Mouse (Mus musculus): ENCODE results near the gene Gch1. TPM values are rescaled to one million over a fixed set of nuclear protein-coding genes. Genes with fewer than 3 reads are reported as not detected.

Gch1 gene
- polyA plus RNA-seq, 1 experiment = 16.1 TPM

- 94% methylated on average over 3 of the region's 3 CpGs for WGBS
- H3K4me1 ChIP-seq (ENCODE audit: control insufficient read depth, insufficient read depth, insufficient read length) = no peaks in the 10 kb centered on the region
- no peak overlapping the region for H3K4me3 ChIP-seq (ENCODE audit: extremely low read depth, insufficient read depth, insufficient read length)
- no peak for DNase-seq (ENCODE audit: low read depth in 1 of 2, low spot score in 2 of 2)
- no peak for TF ChIP-seq POLR2A (IDR thresholded peaks at IDR 0.05; ENCODE audit: low read depth, low read length)
- no peak for TF ChIP-seq CTCF (IDR thresholded peaks at IDR 0.05; ENCODE audit: extremely low read depth, insufficient read depth, insufficient read length, insufficient replicate concordance)
- peaks cover 11% of the 10 kb centered on the region for H3K36me3 ChIP-seq (ENCODE audit: control insufficient read depth, insufficient read depth, low read length)
- no peaks in the 10 kb centered on the region for H3K27me3 ChIP-seq (ENCODE audit: control insufficient read depth, insufficient read depth, low read length)
- no peak overlapping the region for H3K27ac ChIP-seq (ENCODE audit: insufficient read depth, low read length)
Observed at GRCm38 (mm10) chr14:47154303-47154702, 34.9 kb downstream of the Gch1 start.

- TF ChIP-seq POLR2A (IDR thresholded peaks at IDR 0.05; ENCODE audit: low read depth, low read length) = no peak
- no peak for TF ChIP-seq CTCF (IDR thresholded peaks at IDR 0.05; ENCODE audit: extremely low read depth, insufficient read depth, insufficient read length, insufficient replicate concordance)
- Histone ChIP-seq H3K27ac (ENCODE audit: insufficient read depth, low read length) (no peak overlapping the region), H3K27me3 (ENCODE audit: control insufficient read depth, insufficient read depth, low read length) (no peaks in the 10 kb centered on the region)
Observed at GRCm38 (mm10) chr14:47151306-47151705, 37.9 kb downstream of the Gch1 start.

GRCm38 (mm10) chr14:47144326-47144725, 44.9 kb downstream of the Gch1 start:
- Histone ChIP-seq H3K36me3 (ENCODE audit: control insufficient read depth, insufficient read depth, low read length) (no peaks in the 10 kb centered on the region), H3K27me3 (ENCODE audit: control insufficient read depth, insufficient read depth, low read length) (no peaks in the 10 kb centered on the region), H3K27ac (ENCODE audit: insufficient read depth, low read length) (no peak overlapping the region), H3K4me3 (ENCODE audit: extremely low read depth, insufficient read depth, insufficient read length) (no peak overlapping the region), H3K4me1 (ENCODE audit: control insufficient read depth, insufficient read depth, insufficient read length) (no peaks in the 10 kb centered on the region)
- 96% methylated on average over 5 of the region's 5 CpGs for WGBS
- TF ChIP-seq CTCF (IDR thresholded peaks at IDR 0.05; ENCODE audit: extremely low read depth, insufficient read depth, insufficient read length, insufficient replicate concordance) (no peak), POLR2A (IDR thresholded peaks at IDR 0.05; ENCODE audit: low read depth, low read length) (no peak)
- no peak for DNase-seq (ENCODE audit: low read depth in 1 of 2, low spot score in 2 of 2)

More at GRCm38 (mm10) chr14:47151306-47151705, 37.9 kb downstream of the Gch1 start:
- DNase-seq (ENCODE audit: low read depth in 1 of 2, low spot score in 2 of 2) = no peak
- H3K4me1 ChIP-seq (ENCODE audit: control insufficient read depth, insufficient read depth, insufficient read length) = no peaks in the 10 kb centered on the region
- 92% methylated on average over 6 of the region's 6 CpGs for WGBS
- H3K4me3 ChIP-seq (ENCODE audit: extremely low read depth, insufficient read depth, insufficient read length) = no peak overlapping the region
- peaks cover 3% of the 10 kb centered on the region; the same call in 1 of the 2 replicates for H3K36me3 ChIP-seq (ENCODE audit: control insufficient read depth, insufficient read depth, low read length)

- H3K27me3 ChIP-seq (ENCODE audit: control insufficient read depth, insufficient read depth, low read length) = no peaks in the 10 kb centered on the region
- no peaks in the 10 kb centered on the region for H3K36me3 ChIP-seq (ENCODE audit: control insufficient read depth, insufficient read depth, low read length)
- TF ChIP-seq CTCF (IDR thresholded peaks at IDR 0.05; ENCODE audit: extremely low read depth, insufficient read depth, insufficient read length, insufficient replicate concordance) (no peak), POLR2A (IDR thresholded peaks at IDR 0.05; ENCODE audit: low read depth, low read length) (no peak)
- WGBS = 18% methylated on average over 3 of the region's 3 CpGs
- no peak overlapping the region for H3K27ac ChIP-seq (ENCODE audit: insufficient read depth, low read length)
- H3K4me1 ChIP-seq (ENCODE audit: control insufficient read depth, insufficient read depth, insufficient read length) = no peaks in the 10 kb centered on the region
- no peak overlapping the region for H3K4me3 ChIP-seq (ENCODE audit: extremely low read depth, insufficient read depth, insufficient read length)
- no peak for DNase-seq (ENCODE audit: low read depth in 1 of 2, low spot score in 2 of 2)
Observed at GRCm38 (mm10) chr14:47138853-47139252, 50.4 kb downstream of the Gch1 start.

GRCm38 (mm10) chr14:47136637-47137036, 52.6 kb downstream of the Gch1 start:
- Histone ChIP-seq H3K4me3 (ENCODE audit: extremely low read depth, insufficient read depth, insufficient read length) (no peak overlapping the region), H3K4me1 (ENCODE audit: control insufficient read depth, insufficient read depth, insufficient read length) (no peaks in the 10 kb centered on the region), H3K27me3 (ENCODE audit: control insufficient read depth, insufficient read depth, low read length) (no peaks in the 10 kb centered on the region), H3K36me3 (ENCODE audit: control insufficient read depth, insufficient read depth, low read length) (no peaks in the 10 kb centered on the region), H3K27ac (ENCODE audit: insufficient read depth, low read length) (no peak overlapping the region)
- TF ChIP-seq CTCF (IDR thresholded peaks at IDR 0.05; ENCODE audit: extremely low read depth, insufficient read depth, insufficient read length, insufficient replicate concordance) = no peak
- no peak for TF ChIP-seq POLR2A (IDR thresholded peaks at IDR 0.05; ENCODE audit: low read depth, low read length)
- no peak for DNase-seq (ENCODE audit: low read depth in 1 of 2, low spot score in 2 of 2)
- 83% methylated on average over 5 of the region's 5 CpGs for whole genome bisulfite sequencing

GRCm38 (mm10) chr14:47133948-47134347, 55.3 kb downstream of the Gch1 start:
- H3K36me3 ChIP-seq (ENCODE audit: control insufficient read depth, insufficient read depth, low read length) = no peaks in the 10 kb centered on the region
- H3K27ac ChIP-seq (ENCODE audit: insufficient read depth, low read length) = no peak overlapping the region
- no peak for TF ChIP-seq CTCF (IDR thresholded peaks at IDR 0.05; ENCODE audit: extremely low read depth, insufficient read depth, insufficient read length, insufficient replicate concordance)
- no peak for TF ChIP-seq POLR2A (IDR thresholded peaks at IDR 0.05; ENCODE audit: low read depth, low read length)
- no peaks in the 10 kb centered on the region for H3K4me1 ChIP-seq (ENCODE audit: control insufficient read depth, insufficient read depth, insufficient read length)
- no peak for DNase-seq (ENCODE audit: low read depth in 1 of 2, low spot score in 2 of 2)
- WGBS = 83% methylated on average over 10 of the region's 10 CpGs
- no peaks in the 10 kb centered on the region for H3K27me3 ChIP-seq (ENCODE audit: control insufficient read depth, insufficient read depth, low read length)
- H3K4me3 ChIP-seq (ENCODE audit: extremely low read depth, insufficient read depth, insufficient read length) = no peak overlapping the region

- WGBS = 95% methylated on average over 5 of the region's 5 CpGs
- no peaks in the 10 kb centered on the region for H3K36me3 ChIP-seq (ENCODE audit: control insufficient read depth, insufficient read depth, low read length)
- TF ChIP-seq CTCF (IDR thresholded peaks at IDR 0.05; ENCODE audit: extremely low read depth, insufficient read depth, insufficient read length, insufficient replicate concordance) (no peak), POLR2A (IDR thresholded peaks at IDR 0.05; ENCODE audit: low read depth, low read length) (no peak)
- H3K4me3 ChIP-seq (ENCODE audit: extremely low read depth, insufficient read depth, insufficient read length) = no peak overlapping the region
- no peaks in the 10 kb centered on the region for H3K27me3 ChIP-seq (ENCODE audit: control insufficient read depth, insufficient read depth, low read length)
- no peak for DNase-seq (ENCODE audit: low read depth in 1 of 2, low spot score in 2 of 2)
- no peak overlapping the region for H3K27ac ChIP-seq (ENCODE audit: insufficient read depth, low read length)
- no peaks in the 10 kb centered on the region for H3K4me1 ChIP-seq (ENCODE audit: control insufficient read depth, insufficient read depth, insufficient read length)
Observed at GRCm38 (mm10) chr14:47127987-47128386, 61.2 kb downstream of the Gch1 start.

Measured in spleen, adult 2 months (tissue).